Mouse (Mus musculus) lung, adult 18-20 months (tissue): ENCODE results near the gene Ugt2b36.
"Not testable (repeated sequence)": the region's sequence is repeated elsewhere in the genome, so short reads cannot be mapped to it uniquely, and the experiment has no call there.

Experiments
- DNase-seq, 2 experiments: peaks; one replicate each; pipeline ENCODE4 v3.0.0; 2022; ENCODE audit warnings: mixed read lengths in 2 of 2

Ugt2b36 gene

DNA sequence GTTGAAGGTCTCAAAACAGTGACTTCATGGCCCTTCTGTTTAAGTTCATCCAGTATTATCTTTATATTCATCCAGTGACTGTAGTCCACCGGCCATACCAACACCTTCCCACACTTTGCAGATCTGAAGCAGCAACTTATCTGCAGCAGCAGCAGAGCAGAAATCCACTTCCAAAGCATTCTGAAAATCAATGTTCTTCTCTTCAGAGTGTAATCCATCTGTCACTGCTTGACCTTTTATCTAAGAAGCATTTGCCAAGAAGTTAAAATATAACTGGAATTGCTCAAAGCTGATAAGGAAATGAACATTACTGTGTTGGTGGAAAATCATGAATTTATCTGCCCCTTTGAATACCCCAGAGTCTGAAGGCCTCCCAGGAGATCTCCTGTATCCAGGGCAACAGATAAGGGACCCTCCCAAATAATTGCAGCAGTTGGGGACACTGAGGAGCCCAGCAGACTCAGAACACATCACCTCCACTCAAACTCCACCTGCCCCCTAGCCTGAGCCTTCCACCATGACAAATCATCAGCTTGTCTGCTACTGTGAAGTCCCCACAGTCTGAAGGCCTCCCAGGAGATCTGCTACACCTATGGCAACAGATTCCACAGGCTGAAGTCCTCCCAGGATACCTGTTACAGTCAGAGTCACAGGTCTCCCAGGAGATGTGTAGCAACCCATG is at the start of gene Ugt2b36:
TSS of gene Ugt2b36 (minus strand) at position 210 of the 682 bp plus-strand sequence.
- no peak for DNase-seq

DNA sequence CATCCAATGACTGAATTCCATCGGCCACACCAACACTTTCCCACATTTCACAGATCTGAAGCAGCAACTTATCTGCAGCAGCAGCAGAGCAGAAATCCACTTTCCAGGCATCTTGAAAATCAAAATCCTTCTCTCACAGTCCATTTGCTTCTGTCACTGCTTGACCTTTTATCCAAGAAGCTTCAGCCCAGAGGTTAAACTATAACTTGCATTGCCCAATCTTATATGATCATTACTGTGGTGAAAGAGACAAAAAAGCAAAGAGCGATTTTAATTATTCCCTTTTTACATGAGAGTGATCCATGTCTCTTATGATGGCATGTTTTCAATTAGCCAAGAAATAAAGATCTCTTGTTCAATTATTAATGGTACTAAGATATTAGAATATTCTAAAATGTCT is 47.8 kb upstream of the Ugt2b36 start, which contains the start of gene Ugt2b5:
TSS of gene Ugt2b5 (minus strand) at position 123 of the 400 bp plus-strand sequence.
- not testable (repeated sequence) for DNase-seq

DNA sequence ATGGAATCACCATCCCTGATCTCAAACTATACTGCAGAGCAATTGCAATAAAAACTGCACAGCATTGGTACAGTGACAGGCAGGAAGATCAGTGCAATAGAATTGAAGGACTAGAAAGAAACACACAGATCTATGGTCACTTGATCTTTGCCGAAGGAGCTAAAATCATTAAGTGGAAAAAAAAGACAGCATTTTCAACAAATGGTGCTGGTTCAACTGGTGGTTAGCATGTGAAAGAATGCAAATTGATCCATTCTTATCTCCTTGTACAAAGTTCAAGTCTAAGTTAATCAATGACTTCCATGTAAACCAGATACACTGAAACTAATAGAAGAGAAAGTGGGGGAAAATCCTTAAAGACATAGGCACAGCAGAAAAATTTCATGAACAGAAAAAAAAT is 11.3 kb upstream of the Ugt2b36 start:
- not testable (repeated sequence) for DNase-seq

DNA sequence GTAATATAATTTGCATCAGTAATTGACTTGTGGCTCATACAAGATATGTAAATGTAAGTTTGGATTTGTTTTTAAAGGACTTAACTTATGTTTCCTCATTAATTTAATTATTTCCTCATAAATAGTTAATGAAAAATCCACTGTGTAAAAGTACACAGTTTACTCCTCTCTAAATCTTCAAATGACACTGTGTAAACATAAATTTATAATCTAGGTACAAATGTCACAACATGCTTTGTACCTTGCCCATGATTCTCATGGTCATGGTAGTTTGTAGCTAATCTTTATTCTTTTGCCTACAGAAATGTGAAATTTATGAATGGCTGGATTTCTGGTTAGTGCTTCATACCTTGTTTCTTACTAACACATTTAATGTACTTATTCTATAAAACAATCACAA is 1.2 kb downstream of the Ugt2b36 start:
- DNase-seq = no peak

DNA sequence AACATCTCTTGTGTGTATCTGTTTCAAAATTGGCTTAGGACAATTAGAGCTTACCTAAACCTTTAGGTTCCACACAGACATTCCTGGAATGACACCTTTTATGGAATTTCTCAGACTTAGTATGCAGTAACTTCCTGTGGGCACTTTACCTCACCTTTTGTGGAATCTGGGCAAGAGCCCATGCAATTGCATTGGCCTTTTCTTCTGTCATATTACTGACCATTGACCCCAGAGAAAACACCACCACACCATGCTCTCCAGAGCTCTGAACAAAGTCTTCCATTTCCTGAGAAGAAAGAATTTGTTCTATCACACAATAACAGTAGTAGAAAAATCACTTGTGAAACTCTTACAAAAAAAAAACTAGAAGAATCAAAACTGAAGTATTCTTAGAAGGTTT is 3.1 kb downstream of the Ugt2b36 start:
- no peak for DNase-seq

DNA sequence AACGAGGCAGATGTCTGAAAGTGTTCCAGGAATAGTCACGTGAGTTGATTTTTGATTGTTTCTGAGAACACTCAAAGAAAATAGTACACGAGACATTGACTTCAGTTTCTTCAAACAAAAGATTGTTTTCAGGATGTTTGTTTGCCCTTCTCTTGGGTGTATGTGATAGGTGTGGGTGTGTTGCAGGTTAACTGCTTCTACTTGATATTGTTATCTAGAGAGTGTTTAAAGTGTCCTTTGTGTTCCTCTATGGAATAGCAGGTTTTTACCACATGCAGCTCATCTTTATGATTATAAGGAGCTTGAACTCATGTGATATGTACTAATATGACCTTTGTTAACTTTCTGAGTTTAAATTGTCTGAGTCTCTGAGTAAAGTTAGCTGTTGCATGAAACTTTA is 6.1 kb downstream of the Ugt2b36 start:
- DNase-seq = no peak

DNA sequence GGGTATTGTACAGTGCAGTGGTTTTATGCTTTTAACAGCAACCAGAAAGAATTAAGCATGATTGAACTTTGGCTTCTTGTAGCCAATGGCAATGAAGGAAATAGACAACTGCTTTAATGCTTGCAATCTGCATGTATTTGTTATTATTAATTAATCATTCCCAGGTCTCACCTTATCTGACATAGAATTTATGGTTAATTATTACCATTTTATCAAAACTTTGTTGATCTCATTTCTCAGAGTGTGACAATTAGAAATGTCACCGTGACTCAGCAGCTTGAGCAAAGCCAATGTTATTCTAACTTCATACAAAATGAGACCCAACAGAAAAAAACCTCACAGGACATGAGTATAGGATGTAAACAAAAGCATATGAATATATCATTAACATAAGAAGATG is 61.7 kb downstream of the Ugt2b36 start:
- no peak for DNase-seq

DNA sequence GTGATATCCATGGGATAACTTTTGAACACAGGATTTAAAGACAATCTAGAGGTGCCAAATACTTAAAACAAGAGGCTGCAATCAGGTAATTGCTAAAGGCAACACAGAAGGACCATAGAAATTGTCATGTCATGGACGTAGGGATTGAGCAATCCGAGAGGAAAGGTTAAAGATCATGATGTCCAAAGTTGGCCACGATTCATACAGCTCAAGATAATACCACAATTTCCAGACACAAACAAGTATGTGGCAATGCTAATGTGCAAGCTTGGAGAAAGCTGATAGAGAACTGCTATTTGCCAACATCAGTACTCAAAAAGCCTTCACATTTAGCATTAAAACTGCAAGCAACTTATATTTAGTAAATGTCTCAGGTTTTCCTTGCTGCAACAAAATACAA is 65.0 kb downstream of the Ugt2b36 start:
- DNase-seq = peak in 1 of 2 experiments; percentile 1
